16 mouse cellular contexts compared by ENCODE assay signal in genomic region chr8:107872121-107872520, GRCm38 (mm10).
DNase-seq lines count a peak whose midpoint lies in the region; ATAC-seq lines count a peak whose summit lies in the region.
"Had no signal": no experiment of that assay in that cellular context is flagged by ENCODE, and none has a peak within 500 bp of the region (broad histone marks: within the 10 kb centered on the region; RNA-seq: fewer than 3 reads in every experiment).

No protein-coding gene starts in this region.

- H3K27me3 ChIP-seq in forebrain, embryonic 11.5 days (ENCODE audit: control insufficient read depth, insufficient read depth, low read length), result no peaks in the 10 kb centered on the region
- H3K27me3 ChIP-seq in hindbrain, embryonic 10.5 days (ENCODE audit: insufficient read depth, poor library complexity, severe bottlenecking), result no peaks in the 10 kb centered on the region
- H3K27me3 ChIP-seq in limb, embryonic 12.5 days, result no peaks in the 10 kb centered on the region
- H3K27me3 ChIP-seq in midbrain, embryonic 16.5 days (ENCODE audit: control insufficient read depth, insufficient read depth, low read depth, low read length), result no peaks in the 10 kb centered on the region
- H3K27me3 ChIP-seq: megakaryocyte, embryonic 14.5 days had no signal

- H3K9me3 ChIP-seq in forebrain, embryonic 11.5 days (ENCODE audit: control insufficient read depth, low read length), result no peaks in the 10 kb centered on the region
- H3K9me3 ChIP-seq in hindbrain, embryonic 10.5 days, result 0 out of 2 replicates have a peak, but pooled peaks cover 5% of the 10 kb centered on the region
- H3K9me3 ChIP-seq in limb, embryonic 12.5 days, result peaks cover 6% of the 10 kb centered on the region
- 0 out of 2 replicates have a peak, but pooled peaks cover 4% of the 10 kb centered on the region for H3K9me3 ChIP-seq in midbrain, embryonic 16.5 days (replicated peaks; ENCODE audit: control insufficient read depth, low read length, poor library complexity, severe bottlenecking)

- 13% methylated on average over 11 of the region's 11 CpGs for WGBS in forebrain, embryonic 11.5 days
- 49% methylated on average over 11 of the region's 11 CpGs for WGBS in hindbrain, embryonic 10.5 days
- 46% methylated on average over 11 of the region's 11 CpGs for WGBS in limb, embryonic 12.5 days
- 14% methylated on average over 11 of the region's 11 CpGs for WGBS in midbrain, embryonic 16.5 days

- no peak overlapping the region for H3K27ac ChIP-seq in forebrain, embryonic 11.5 days (ENCODE audit: low read depth, low read length)
- H3K27ac ChIP-seq in hindbrain, embryonic 10.5 days, result peak overlapping the region; percentile 40
- H3K27ac ChIP-seq in limb, embryonic 12.5 days, result peak overlapping the region; percentile 82
- H3K27ac ChIP-seq in midbrain, embryonic 16.5 days (ENCODE audit: low read length), result peak overlapping the region; percentile 41

- no peaks in the 10 kb centered on the region; the same call in 1 of the 2 replicates for H3K4me1 ChIP-seq in forebrain, embryonic 11.5 days (replicated peaks; ENCODE audit: control insufficient read depth, insufficient read depth, low read length)
- H3K4me1 ChIP-seq in hindbrain, embryonic 10.5 days (replicated peaks), result peaks cover 15% of the 10 kb centered on the region
- H3K4me1 ChIP-seq in limb, embryonic 12.5 days (replicated peaks), result peaks cover 36% of the 10 kb centered on the region
- H3K4me1 ChIP-seq in midbrain, embryonic 16.5 days (ENCODE audit: control insufficient read depth, insufficient read depth, low read length), result peaks cover 10% of the 10 kb centered on the region
- H3K4me1 ChIP-seq: megakaryocyte, embryonic 14.5 days had no signal

- H3K9ac ChIP-seq in forebrain, embryonic 11.5 days (ENCODE audit: low read length), result peak overlapping the region; percentile 5; the same call in 1 of the 2 replicates
- H3K9ac ChIP-seq in limb, embryonic 12.5 days (replicated peaks), result no peak overlapping the region
- H3K9ac ChIP-seq in midbrain, embryonic 16.5 days (ENCODE audit: low read depth, low read length), result peak overlapping the region; percentile 33; the same call in 1 of the 2 replicates

- H3K36me3 ChIP-seq in forebrain, embryonic 11.5 days (ENCODE audit: control insufficient read depth, insufficient read depth, low read length), result no peaks in the 10 kb centered on the region
- H3K36me3 ChIP-seq in hindbrain, embryonic 10.5 days, result no peaks in the 10 kb centered on the region
- H3K36me3 ChIP-seq in limb, embryonic 12.5 days, result no peaks in the 10 kb centered on the region
- H3K36me3 ChIP-seq in midbrain, embryonic 16.5 days (ENCODE audit: control insufficient read depth, insufficient read depth, low read length), result no peaks in the 10 kb centered on the region

- H3K4me3 ChIP-seq in forebrain, embryonic 11.5 days (ENCODE audit: low read depth, low read length), result no peak overlapping the region; the same call in 1 of the 2 replicates
- peak overlapping the region; percentile 24 for H3K4me3 ChIP-seq in hindbrain, embryonic 10.5 days
- no peak overlapping the region for H3K4me3 ChIP-seq in limb, embryonic 12.5 days (replicated peaks)
- peak overlapping the region; percentile 7 for H3K4me3 ChIP-seq in midbrain, embryonic 16.5 days (ENCODE audit: low read depth, low read length)
- H3K4me3 ChIP-seq: megakaryocyte, embryonic 14.5 days had no signal

- H3K4me2 ChIP-seq in forebrain, embryonic 11.5 days (ENCODE audit: low read depth, low read length, severe bottlenecking), result peak overlapping the region; percentile 42; the same call in 1 of the 2 replicates
- peak overlapping the region; percentile 38 for H3K4me2 ChIP-seq in limb, embryonic 12.5 days
- H3K4me2 ChIP-seq in midbrain, embryonic 16.5 days (ENCODE audit: low read length), result peak overlapping the region; percentile 43

- DNase-seq in forebrain, embryonic 11.5 days (ENCODE audit: low spot score), result no peak
- no peak for DNase-seq in hindbrain, embryonic 10.5 days (ENCODE audit: low spot score)
- DNase-seq in urinary bladder, postnatal 14 days (ENCODE audit: low spot score), result no peak
- no peak for DNase-seq in cerebellum, postnatal 4 days (ENCODE audit: low spot score in 2 of 2)
- DNase-seq in adrenal gland, adult (ENCODE audit: inconsistent age in 2 of 2, low spot score in 1 of 2), result no peak
- DNase-seq in kidney, adult 8-10 months, result no peak
- DNase-seq: adrenal gland, postnatal 36 days; cerebellum, adult 11 months; kidney, postnatal 10 days; liver; right cerebral cortex, postnatal 14 days had no signal

- no peak for ATAC-seq in forebrain, embryonic 11.5 days (replicated peaks; ENCODE audit: low FRiP score)
- ATAC-seq in limb, embryonic 12.5 days (ENCODE audit: insufficient number of reproducible peaks, insufficient read depth, low FRiP score, low TSS enrichment, low read depth), result no peak
- peak; percentile 42; the same call in 1 of the 2 replicates for ATAC-seq in midbrain, embryonic 16.5 days
- ATAC-seq: CD4-positive, CD25-positive, alpha-beta regulatory T cell, adult 4 months; inflammation-experienced regulatory T-cells, adult 6 months had no signal

Comparison
In these comparisons a context has a peak if more than half of its experiments do, and no peak if none do; other contexts are left out.
1. H3K4me3 ChIP-seq: peak in hindbrain, embryonic 10.5 days (single experiment) and midbrain, embryonic 16.5 days (single experiment); none in forebrain, embryonic 11.5 days (single experiment) and limb, embryonic 12.5 days (single experiment).
2. Peak in every context shown above with its lines, with median percentiles within 50 percentile points of each other: H3K4me2 ChIP-seq.